Comparison of ENCODE assay signal across 8 mouse cellular contexts in the genomic region with DNA sequence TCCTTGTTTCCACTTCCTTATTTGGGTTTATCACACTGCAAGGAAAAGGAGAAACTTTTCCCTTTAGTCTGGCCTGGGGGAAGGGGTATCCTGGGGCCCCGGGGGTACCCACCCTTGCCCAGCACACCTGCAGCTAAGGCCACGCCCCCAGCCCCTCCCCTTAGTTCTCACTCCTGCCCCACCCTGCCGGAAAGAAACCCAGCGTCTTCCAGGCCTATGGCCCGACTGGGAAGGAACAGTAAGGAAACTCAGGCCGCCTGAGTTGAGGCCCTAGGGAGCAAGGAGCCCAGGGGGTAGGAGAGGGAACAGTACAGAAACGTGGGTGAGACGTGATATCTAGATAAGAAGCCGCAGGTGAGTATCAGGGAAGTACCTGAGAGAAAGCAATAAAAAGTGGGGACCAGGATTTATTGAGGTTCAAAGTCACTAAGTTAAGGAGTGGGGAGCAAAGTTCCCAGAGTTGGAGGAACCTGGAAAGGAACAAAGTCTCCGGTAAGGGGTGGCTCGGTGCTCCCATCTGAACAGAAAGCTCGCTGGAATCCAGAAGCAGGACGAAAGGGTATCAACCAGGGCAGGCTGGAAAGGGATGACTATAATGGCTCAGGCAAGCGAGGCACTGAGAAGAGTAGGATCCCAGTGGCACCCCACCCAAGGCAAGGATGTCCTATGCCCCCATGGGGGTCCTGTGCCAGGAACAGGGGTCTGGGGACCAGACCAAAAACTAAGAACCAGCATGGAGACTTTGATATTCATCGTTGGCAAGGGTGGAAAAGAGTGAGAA. TPM values are rescaled to one million over a fixed set of nuclear protein-coding genes. Genes with fewer than 3 reads are reported as not detected.
DNase-seq lines count a peak whose midpoint lies in the region; ATAC-seq and TF ChIP-seq lines count a peak whose summit lies in the region.

No protein-coding gene starts in this region.

- peak; percentile 56 for DNase-seq in adrenal gland, adult 2 months
- no peak for DNase-seq in adrenal gland, postnatal 25 days
- DNase-seq in heart, postnatal 0 days (ENCODE audit: low spot score) = no peak
- DNase-seq in Muller cell, postnatal 12 days (ENCODE audit: inconsistent ontology term) = no peak
- DNase-seq in right cerebral cortex, postnatal 14 days = no peak

- H3K9me3 ChIP-seq in ES-Bruce4 (replicated peaks; ENCODE audit: control insufficient read depth, insufficient read depth, low read length, poor library complexity, severe bottlenecking) = no peaks in the 10 kb centered on the region
- no peaks in the 10 kb centered on the region for H3K9me3 ChIP-seq in heart, postnatal 0 days (replicated peaks; ENCODE audit: control insufficient read depth, low read length)
- no peaks in the 10 kb centered on the region for H3K9me3 ChIP-seq in limb, embryonic 15.5 days

- H3K4me1 ChIP-seq in ES-Bruce4 (ENCODE audit: control insufficient read depth, insufficient read depth, low read length) = peaks cover 12% of the 10 kb centered on the region
- H3K4me1 ChIP-seq in heart, postnatal 0 days (ENCODE audit: control insufficient read depth, insufficient read depth) = peaks cover 11% of the 10 kb centered on the region; the same call in 1 of the 2 replicates
- peaks cover 42% of the 10 kb centered on the region for H3K4me1 ChIP-seq in limb, embryonic 15.5 days

- no peak for TF ChIP-seq EP300 in ES-Bruce4 (IDR thresholded peaks at IDR 0.05; ENCODE audit: insufficient read depth, low read depth, low read length)
- no peak for TF ChIP-seq EP300 in heart, postnatal 0 days (IDR thresholded peaks at IDR 0.05; ENCODE audit: low read depth)

- 23% methylated on average over 15 of the region's 15 CpGs for WGBS in heart, postnatal 0 days
- WGBS in limb, embryonic 15.5 days = 8% methylated on average over 15 of the region's 15 CpGs

- peak overlapping the region; percentile 66 for H3K9ac ChIP-seq in ES-Bruce4 (ENCODE audit: low read depth, poor library complexity, severe bottlenecking)
- H3K9ac ChIP-seq in heart, postnatal 0 days (replicated peaks; ENCODE audit: low read depth, low read length) = peak overlapping the region; percentile 56; the same call in 1 of the 2 replicates
- H3K9ac ChIP-seq in limb, embryonic 15.5 days = peak overlapping the region; percentile 63

- peak overlapping the region; percentile 81 for H3K4me2 ChIP-seq in heart, postnatal 0 days (ENCODE audit: low read depth, low read length)
- H3K4me2 ChIP-seq in limb, embryonic 15.5 days = peak overlapping the region; percentile 73
- H3K4me2 ChIP-seq in myocyte (ENCODE audit: low read depth) = peak overlapping the region; percentile 90

- H3K27me3 ChIP-seq in ES-Bruce4 (ENCODE audit: control insufficient read depth, insufficient read depth, low read length, poor library complexity, severe bottlenecking) (no peaks in the 10 kb centered on the region), myocyte (ENCODE audit: control insufficient read depth, insufficient read depth, insufficient read length) (no peaks in the 10 kb centered on the region)
- H3K27me3 ChIP-seq in heart, postnatal 0 days (ENCODE audit: control insufficient read depth, insufficient read depth, low read length) = no peaks in the 10 kb centered on the region
- H3K27me3 ChIP-seq in limb, embryonic 15.5 days = no peaks in the 10 kb centered on the region

- TF ChIP-seq CTCF in ES-Bruce4 (IDR thresholded peaks at IDR 0.05; ENCODE audit: low read depth, low read length) = no peak
- TF ChIP-seq CTCF in heart, postnatal 0 days (IDR thresholded peaks at IDR 0.05; ENCODE audit: low read depth) = no peak

- TF ChIP-seq POLR2A in ES-Bruce4 (IDR thresholded peaks at IDR 0.05; ENCODE audit: insufficient read depth, low read length) (no peak), myocyte (IDR thresholded peaks at IDR 0.05; ENCODE audit: insufficient read length, low read depth) (no peak)

- H3ac ChIP-seq in myocyte (ENCODE audit: control insufficient read depth, insufficient read length) = peak overlapping the region; percentile 60

- H3K4me3 ChIP-seq in ES-Bruce4 (ENCODE audit: low read depth, low read length) (peak overlapping the region; percentile 96), myocyte (peak overlapping the region; percentile 61)
- peak overlapping the region; percentile 67 for H3K4me3 ChIP-seq in heart, postnatal 0 days (ENCODE audit: low read depth, low read length)
- peak overlapping the region; percentile 67 for H3K4me3 ChIP-seq in limb, embryonic 15.5 days

- H3K27ac ChIP-seq in ES-Bruce4 (ENCODE audit: insufficient read depth, low read length) = no peak overlapping the region
- no peak overlapping the region for H3K27ac ChIP-seq in heart, postnatal 0 days (ENCODE audit: low read depth)
- H3K27ac ChIP-seq in limb, embryonic 15.5 days = peak overlapping the region; percentile 44

- no peak for ATAC-seq in heart, postnatal 0 days (ENCODE audit: insufficient read depth, low read depth)
- ATAC-seq in limb, embryonic 15.5 days (ENCODE audit: insufficient number of reproducible peaks, low FRiP score, low TSS enrichment, low read depth) = no peak

- H3K79me2 ChIP-seq in myocyte (ENCODE audit: control insufficient read depth, insufficient read depth) = peaks cover 16% of the 10 kb centered on the region

- H3K36me3 ChIP-seq in ES-Bruce4 (ENCODE audit: control insufficient read depth, insufficient read depth, low read length, poor library complexity, severe bottlenecking) (peaks cover 6% of the 10 kb centered on the region), myocyte (ENCODE audit: control insufficient read depth, insufficient read depth) (no peaks in the 10 kb centered on the region)
- H3K36me3 ChIP-seq in heart, postnatal 0 days (replicated peaks; ENCODE audit: control insufficient read depth, insufficient read depth, low read length) = peaks cover 23% of the 10 kb centered on the region
- peaks cover 28% of the 10 kb centered on the region for H3K36me3 ChIP-seq in limb, embryonic 15.5 days

TF ChIP-seq in myocyte, 11 proteins besides CTCF, POLR2A, EP300 and RAD21 (continues in another document):
- TF ChIP-seq USF1 (IDR thresholded peaks at IDR 0.05; ENCODE audit: low read depth) = no peak
- TF ChIP-seq TCF12 (IDR thresholded peaks at IDR 0.05; ENCODE audit: insufficient read depth, poor library complexity, severe bottlenecking) = no peak
- no peak for TF ChIP-seq MYOG (IDR thresholded peaks at IDR 0.05; ENCODE audit: control insufficient read depth in 1 of 3, insufficient read depth in 1 of 3, insufficient read length in 2 of 3, low read depth in 2 of 3)
- TF ChIP-seq REST (IDR thresholded peaks at IDR 0.05; ENCODE audit: insufficient read depth, insufficient read length) = no peak

RNA-seq across cellular contexts. Expression of a gene that starts 6.1 kb away (rescaled TPM):
- 100 to 1,000 TPM; 123 to 288 TPM for total RNA-seq in adrenal gland, adult 2 months (2021)
- 156 and 181 TPM in 2 replicates for polyA plus RNA-seq in adrenal gland, adult 2 months (2012; rRNA removed)
- total RNA-seq in adrenal gland, postnatal 25 days (2021) = 140 and 178 TPM in 2 replicates
- 151 and 166 TPM in 2 replicates for polyA plus RNA-seq in ES-Bruce4 (2011; ENCODE audit: insufficient read depth, insufficient read length, low read depth, missing spikeins)
- 88.3 and 100 TPM in 2 replicates for total RNA-seq in heart, postnatal 0 days (2014; rRNA removed; ENCODE audit: low replicate concordance)
- 128 and 132 TPM in 2 replicates for polyA plus RNA-seq in heart, postnatal 0 days (2015; fragmentation: Nextera tagmentation; extraction: Ambion mirVana)
- 168 TPM in 2 replicates for polyA plus RNA-seq in limb, embryonic 15.5 days (2015; fragmentation: Nextera tagmentation; extraction: Ambion mirVana)
- polyA plus RNA-seq in myocyte (2012; fragmentation: generic; extraction: Trizol) = 1,032 TPM

RNA-seq across cellular contexts. Expression of a gene that starts 7.6 kb away (rescaled TPM):
- total RNA-seq in adrenal gland, adult 2 months (2021) = 10 to 100 TPM; 34.1 to 47.8 TPM
- 69.1 and 87.1 TPM in 2 replicates for polyA plus RNA-seq in adrenal gland, adult 2 months (2012; rRNA removed)
- 49.1 and 59.8 TPM in 2 replicates for total RNA-seq in adrenal gland, postnatal 25 days (2021)
- polyA plus RNA-seq in ES-Bruce4 (2011; ENCODE audit: insufficient read depth, insufficient read length, low read depth, missing spikeins) = 42.4 and 45.6 TPM in 2 replicates
- total RNA-seq in heart, postnatal 0 days (2014; rRNA removed; ENCODE audit: low replicate concordance) = 24.9 and 46.0 TPM in 2 replicates
- 8.3 and 8.6 TPM in 2 replicates for polyA plus RNA-seq in heart, postnatal 0 days (2015; fragmentation: Nextera tagmentation; extraction: Ambion mirVana)
- polyA plus RNA-seq in limb, embryonic 15.5 days (2015; fragmentation: Nextera tagmentation; extraction: Ambion mirVana) = 48.4 and 50.5 TPM in 2 replicates
- 34.3 TPM for polyA plus RNA-seq in myocyte (2012; fragmentation: generic; extraction: Trizol)

RNA-seq across cellular contexts. Expression of a gene that starts 11.6 kb away (rescaled TPM):
- 100 to 1,000 TPM; 110 to 119 TPM for total RNA-seq in adrenal gland, adult 2 months (2021)
- polyA plus RNA-seq in adrenal gland, adult 2 months (2012; rRNA removed) = 31.3 and 35.4 TPM in 2 replicates
- total RNA-seq in adrenal gland, postnatal 25 days (2021) = 102 and 139 TPM in 2 replicates
- polyA plus RNA-seq in ES-Bruce4 (2011; ENCODE audit: insufficient read depth, insufficient read length, low read depth, missing spikeins) = 40.4 and 45.5 TPM in 2 replicates
- 0.65 and 8.5 TPM in 2 replicates for total RNA-seq in heart, postnatal 0 days (2014; rRNA removed; ENCODE audit: low replicate concordance)
- polyA plus RNA-seq in heart, postnatal 0 days (2015; fragmentation: Nextera tagmentation; extraction: Ambion mirVana) = 59.9 and 65.2 TPM in 2 replicates
- polyA plus RNA-seq in limb, embryonic 15.5 days (2015; fragmentation: Nextera tagmentation; extraction: Ambion mirVana) = 117 and 124 TPM in 2 replicates
- 96.8 TPM for polyA plus RNA-seq in myocyte (2012; fragmentation: generic; extraction: Trizol)

RNA-seq across cellular contexts. Expression of a gene that starts 18.8 kb away (rescaled TPM):
- 100 to 1,000 TPM; 109 to 131 TPM for total RNA-seq in adrenal gland, adult 2 months (2021)
- polyA plus RNA-seq in adrenal gland, adult 2 months (2012; rRNA removed) = 149 and 263 TPM in 2 replicates
- total RNA-seq in adrenal gland, postnatal 25 days (2021) = 86.0 and 90.9 TPM in 2 replicates
- polyA plus RNA-seq in ES-Bruce4 (2011; ENCODE audit: insufficient read depth, insufficient read length, low read depth, missing spikeins) = 44.7 and 49.1 TPM in 2 replicates
- total RNA-seq in heart, postnatal 0 days (2014; rRNA removed; ENCODE audit: low replicate concordance) = 74.8 and 122 TPM in 2 replicates
- 193 and 194 TPM in 2 replicates for polyA plus RNA-seq in heart, postnatal 0 days (2015; fragmentation: Nextera tagmentation; extraction: Ambion mirVana)
- polyA plus RNA-seq in limb, embryonic 15.5 days (2015; fragmentation: Nextera tagmentation; extraction: Ambion mirVana) = 39.9 and 46.3 TPM in 2 replicates
- 49.2 TPM for polyA plus RNA-seq in myocyte (2012; fragmentation: generic; extraction: Trizol)

RNA-seq across cellular contexts. Expression of a gene that starts 23.7 kb away (rescaled TPM):
- 10 to 100 TPM; 42.6 to 50.7 TPM for total RNA-seq in adrenal gland, adult 2 months (2021)
- polyA plus RNA-seq in adrenal gland, adult 2 months (2012; rRNA removed) = 43.0 and 47.5 TPM in 2 replicates
- 46.9 and 50.3 TPM in 2 replicates for total RNA-seq in adrenal gland, postnatal 25 days (2021)
- polyA plus RNA-seq in ES-Bruce4 (2011; ENCODE audit: insufficient read depth, insufficient read length, low read depth, missing spikeins) (14.8 and 15.8 TPM in 2 replicates), myocyte (2012; fragmentation: generic; extraction: Trizol) (28.5 TPM)
- 51.4 and 75.2 TPM in 2 replicates for total RNA-seq in heart, postnatal 0 days (2014; rRNA removed; ENCODE audit: low replicate concordance)
- polyA plus RNA-seq in heart, postnatal 0 days (2015; fragmentation: Nextera tagmentation; extraction: Ambion mirVana) = 58.5 and 59.7 TPM in 2 replicates
- 23.8 and 30.6 TPM in 2 replicates for polyA plus RNA-seq in limb, embryonic 15.5 days (2015; fragmentation: Nextera tagmentation; extraction: Ambion mirVana)
